Mouse (Mus musculus) frontal cortex, adult (tissue): ENCODE measurements around the gene 4933430I17Rik.
"Not testable (repeated sequence)": the region's sequence is repeated elsewhere in the genome, so short reads cannot be mapped to it uniquely, and the experiment has no call there.

Experiments used
- ATAC-seq: cut with Nextera tagmentation; 2 replicates; pipeline ENCODE4 v1.9.2; 2017; ENCODE audit warnings: mild to moderate bottlenecking, moderate library complexity, mixed read lengths; ENCODE audit not compliant: low TSS enrichment

Gene 4933430I17Rik

DNA sequence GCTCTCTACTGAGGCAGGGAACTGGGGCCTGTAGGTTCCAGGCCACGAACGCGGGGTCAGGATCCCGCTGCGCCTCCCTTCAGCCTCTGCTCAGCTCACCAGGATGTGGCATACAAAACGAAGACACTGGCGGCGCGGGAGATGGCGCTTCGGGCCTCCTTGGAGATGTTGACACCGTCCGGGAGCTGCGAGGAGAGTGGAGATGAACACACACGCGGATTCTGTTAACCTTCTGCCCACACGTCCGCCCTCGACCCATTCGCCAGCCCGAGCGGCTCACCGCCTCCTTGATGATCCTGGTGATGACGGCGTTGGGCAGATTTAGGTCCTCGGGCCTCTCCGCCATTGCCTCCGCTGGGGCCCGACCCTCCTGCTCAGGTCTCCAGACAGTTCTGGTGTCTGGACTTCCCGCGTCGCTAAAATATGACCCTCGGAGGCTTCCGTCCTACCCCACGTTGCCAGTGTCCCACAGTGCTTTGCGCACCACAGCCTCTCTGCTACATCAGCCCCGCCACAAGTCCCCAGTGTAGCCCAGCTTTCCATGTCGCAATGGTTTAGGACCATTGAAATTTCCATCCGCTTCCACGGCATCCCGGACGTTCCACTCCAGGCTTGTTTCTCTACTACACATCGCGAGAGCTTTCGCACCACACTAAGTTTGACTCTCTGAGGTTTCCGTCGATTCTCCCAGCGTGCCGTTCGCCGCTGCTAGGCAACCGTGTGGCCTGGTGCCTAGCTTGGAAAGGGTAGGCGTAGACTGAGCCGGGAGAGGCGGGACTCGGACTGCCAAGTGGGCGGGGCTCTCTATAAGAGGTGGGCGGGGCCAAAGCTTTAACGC is at the start of gene 4933430I17Rik, which contains the start of gene Pole3:
TSS of gene 4933430I17Rik (plus strand) at position 719 of the 838 bp plus-strand sequence.
TSS of gene Pole3 (minus strand) at position 418 of the 838 bp plus-strand sequence.
- ATAC-seq: peak; percentile 89

DNA sequence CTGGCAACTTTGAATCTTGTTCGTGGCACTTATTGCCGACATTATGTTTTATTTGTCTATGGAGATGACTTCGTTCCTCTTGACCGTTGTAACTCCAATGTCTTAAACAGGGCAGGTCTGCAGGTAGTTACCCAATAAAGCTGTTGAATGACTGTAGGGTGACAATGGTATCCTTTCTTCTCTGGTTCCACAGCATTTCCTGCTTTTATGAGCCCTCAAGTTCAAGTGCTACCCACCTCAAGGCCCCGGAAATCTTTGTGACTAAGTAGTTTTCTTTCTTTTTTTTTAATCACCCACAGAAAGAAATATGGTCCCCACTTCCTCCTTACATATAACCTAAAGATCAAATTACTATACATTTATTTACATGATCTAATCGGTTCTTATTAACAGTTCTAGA is 49.4 kb upstream of the 4933430I17Rik start:
- ATAC-seq: no peak

DNA sequence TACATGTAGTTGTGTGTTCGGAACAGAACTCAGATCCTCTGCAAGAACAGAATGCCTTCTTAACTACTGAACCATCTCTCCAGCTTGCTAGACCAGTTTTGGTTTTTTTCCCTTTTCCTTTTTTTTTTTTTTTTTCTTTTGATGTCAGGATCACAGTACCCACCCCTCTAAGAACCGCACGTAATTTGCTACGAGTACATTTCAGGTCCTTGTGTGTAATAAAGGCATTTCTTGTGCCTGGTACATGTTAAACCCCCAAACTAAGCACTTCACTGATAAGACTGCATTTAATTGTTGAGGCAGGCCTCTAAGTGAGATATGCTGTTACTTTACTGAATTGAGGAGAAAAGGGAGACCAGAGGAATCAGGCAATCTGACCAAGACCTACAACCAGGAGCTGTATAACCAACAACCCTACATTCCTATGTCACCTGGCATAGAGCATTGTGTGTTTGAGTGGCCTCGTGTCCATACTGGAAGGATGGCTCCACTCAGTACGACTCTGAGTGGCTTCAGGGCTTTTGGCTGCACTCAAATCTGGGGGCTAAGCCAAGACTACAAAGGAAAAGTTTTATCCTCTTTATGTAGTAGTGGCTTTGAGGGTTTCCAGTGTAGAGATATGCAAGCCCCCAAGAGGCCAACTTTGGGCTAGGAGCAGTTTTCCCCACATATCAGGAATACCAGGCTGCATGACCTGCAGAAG is 47.5 kb upstream of the 4933430I17Rik start:
- ATAC-seq: no peak

DNA sequence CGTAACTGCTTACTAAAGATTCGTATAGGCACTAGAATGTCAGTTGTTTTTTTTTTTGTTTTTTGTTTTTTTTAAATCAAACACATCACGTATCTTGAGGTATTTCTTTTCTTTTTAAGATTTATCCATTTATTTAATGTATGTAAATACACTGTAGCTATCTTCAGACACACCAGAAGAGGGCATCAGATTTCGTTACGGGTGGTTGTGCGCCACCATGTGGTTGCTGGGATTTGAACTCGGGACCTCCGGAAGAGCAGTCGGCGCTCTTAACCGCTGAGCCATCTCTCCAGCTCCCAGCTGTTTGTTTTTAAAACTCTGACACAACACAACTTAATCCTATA is 45.6 kb upstream of the 4933430I17Rik start:
- ATAC-seq: not testable (repeated sequence)

DNA sequence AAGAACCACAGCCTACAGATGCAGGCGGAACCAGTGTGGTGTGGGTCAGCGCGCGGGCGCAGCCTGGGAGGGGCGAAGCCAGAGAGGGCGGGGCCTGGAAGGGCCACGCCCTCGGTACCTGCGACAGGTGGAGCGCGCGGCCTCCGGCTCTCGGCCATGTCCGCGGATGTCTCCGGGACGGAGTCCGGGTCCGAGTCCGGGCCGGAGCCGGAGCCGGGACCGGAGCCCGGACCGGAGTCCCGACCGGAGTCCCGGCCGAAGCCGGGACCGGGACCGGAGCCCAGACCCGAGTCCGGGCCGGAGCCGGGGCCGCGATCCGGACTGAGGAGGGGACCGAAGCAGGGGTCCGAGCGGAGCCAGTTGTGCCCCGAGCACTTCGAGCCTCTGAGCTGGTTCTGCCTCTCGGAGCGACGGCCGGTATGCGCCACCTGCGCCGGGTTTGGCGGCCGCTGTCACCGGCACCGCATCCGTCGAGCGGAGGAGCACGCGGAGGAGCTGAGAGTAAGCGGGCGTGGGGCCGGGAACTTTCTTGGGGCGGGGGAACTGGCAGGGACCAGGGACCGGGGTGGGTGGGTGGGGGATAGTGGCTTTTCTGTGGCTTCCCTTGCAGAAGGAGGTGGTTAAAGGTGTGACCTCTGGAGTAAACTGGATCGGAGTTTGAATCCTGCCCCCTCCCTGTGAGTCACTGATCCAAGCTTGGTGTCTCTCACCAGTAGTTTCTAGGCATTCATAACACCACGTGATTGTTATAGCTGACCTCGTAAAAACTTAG is 45.0 kb upstream of the 4933430I17Rik start, which contains the start of gene Bspry:
TSS of gene Bspry (plus strand) at position 117 of the 772 bp plus-strand sequence.
- peak; percentile 69 for ATAC-seq

DNA sequence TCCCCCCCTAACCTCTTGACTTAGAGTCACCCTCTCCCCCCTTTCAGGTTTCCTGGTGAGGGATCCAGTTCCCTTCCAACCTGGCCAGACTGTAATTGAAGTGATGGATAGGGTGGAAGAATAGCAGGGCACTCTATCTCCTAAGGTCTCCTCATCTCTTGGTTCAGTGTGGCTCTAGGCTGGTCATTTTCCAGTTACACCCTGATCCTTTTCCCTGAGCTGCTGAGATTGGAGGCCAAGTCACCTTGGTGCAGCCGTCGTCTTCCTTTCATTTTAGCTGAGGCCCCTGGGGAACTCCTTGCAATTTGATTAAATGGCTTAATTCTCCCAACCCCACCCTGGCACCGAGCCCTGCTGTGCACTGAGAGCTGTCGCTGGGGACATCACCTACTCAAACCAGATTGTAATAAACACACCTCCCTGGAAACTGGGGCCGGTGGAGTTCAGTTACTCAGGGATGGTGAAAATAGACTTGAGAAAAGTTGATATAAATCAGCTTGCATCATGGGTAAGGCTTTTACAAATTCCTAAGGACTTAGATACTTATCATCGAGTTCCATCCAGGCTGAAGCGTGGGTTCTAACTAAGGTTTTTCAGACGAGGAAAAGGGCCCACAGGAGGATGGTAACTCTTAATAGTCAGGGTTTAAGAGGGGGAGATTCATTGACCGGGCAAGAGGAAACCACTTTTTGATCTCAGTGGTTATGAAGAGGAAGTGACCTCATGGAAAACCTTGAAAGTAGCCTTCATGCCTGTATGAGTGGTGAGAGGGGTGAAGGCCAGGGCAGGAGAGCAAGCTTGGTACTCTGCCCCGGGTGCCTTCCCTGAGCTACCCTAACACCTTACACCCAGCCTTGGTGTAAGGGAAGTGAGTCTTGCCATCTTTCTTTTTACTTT is 44.2 kb upstream of the 4933430I17Rik start:
- 0 out of 2 replicates have a peak, but pooled peaks have one; percentile 25 for ATAC-seq

DNA sequence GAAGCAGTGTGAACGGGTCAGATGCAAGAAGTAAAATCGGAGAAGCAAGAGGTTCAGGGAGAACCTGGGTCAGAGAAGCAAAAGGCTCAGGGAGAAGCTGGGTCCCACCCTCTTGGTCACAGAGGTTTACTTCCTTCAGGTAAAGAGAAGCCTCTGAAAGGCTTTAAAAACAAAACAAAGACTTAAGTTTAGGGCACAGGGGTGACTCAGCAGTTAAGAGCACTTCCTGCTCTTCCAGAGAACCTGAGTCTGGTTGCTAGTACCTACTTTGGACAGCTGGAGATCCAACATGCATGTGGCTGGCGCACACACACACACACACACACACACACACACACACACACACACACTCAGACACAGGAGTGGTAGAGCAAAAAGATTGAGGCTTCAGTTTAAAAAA is 40.2 kb upstream of the 4933430I17Rik start:
- ATAC-seq: no peak

DNA sequence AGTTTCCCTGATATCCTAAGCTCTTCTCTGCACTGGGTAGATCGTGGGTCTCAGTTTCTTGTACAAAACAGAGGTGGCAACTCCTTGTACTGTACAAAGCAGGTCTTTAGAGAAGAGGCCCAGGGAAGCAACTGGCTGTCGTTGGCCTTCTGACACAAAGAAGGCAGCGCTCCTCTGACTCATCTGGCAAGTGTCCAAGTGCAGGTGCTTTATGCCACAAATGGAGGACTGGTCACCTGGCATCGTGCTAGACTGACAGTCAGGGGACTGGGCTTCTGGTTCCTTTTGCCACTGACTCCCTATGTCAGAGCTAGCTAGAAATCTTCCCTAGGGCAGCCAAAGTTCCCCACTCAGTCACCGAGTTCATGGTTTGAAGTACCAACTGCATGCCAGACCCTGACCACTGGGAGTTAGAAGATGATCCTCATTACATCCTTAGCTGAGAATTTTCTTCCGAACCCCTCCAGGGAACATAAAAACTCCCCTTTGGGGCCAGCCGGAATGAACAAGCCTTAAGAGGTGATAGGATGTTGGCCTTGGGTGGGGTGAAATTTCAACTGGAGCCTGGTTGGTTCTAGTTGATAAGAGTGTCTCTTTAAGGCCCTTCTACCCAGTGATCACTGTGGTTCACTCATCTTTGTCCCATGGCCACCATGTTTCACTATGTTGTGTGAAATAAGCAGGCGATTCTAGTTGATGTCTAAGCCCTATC is 39.6 kb upstream of the 4933430I17Rik start:
- no peak for ATAC-seq

DNA sequence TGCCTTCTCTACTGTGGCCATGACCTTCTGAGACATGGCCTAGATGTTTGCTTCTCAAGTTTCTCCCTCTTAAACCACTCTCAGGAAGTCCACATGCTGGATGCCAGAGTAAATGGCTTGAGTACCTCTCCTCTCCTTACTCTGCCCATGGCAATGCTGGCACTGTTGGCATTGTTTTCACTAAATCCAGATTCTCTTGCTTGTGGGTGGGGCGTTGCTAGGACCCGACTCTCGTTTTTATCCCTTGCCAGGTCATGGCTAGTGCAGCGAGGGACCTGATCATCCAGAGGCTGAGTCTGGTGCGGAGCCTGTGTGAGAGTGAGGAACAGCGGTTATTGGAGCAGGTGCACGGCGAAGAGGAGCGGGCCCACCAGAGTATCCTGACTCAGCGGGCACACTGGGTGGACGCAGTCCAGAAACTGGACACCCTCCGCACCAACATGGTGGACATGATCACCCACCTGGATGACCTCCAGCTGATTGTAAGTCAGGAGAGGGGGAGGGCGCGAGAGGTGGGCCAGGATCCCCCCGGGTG is 38.9 kb upstream of the 4933430I17Rik start:
- ATAC-seq: no peak

DNA sequence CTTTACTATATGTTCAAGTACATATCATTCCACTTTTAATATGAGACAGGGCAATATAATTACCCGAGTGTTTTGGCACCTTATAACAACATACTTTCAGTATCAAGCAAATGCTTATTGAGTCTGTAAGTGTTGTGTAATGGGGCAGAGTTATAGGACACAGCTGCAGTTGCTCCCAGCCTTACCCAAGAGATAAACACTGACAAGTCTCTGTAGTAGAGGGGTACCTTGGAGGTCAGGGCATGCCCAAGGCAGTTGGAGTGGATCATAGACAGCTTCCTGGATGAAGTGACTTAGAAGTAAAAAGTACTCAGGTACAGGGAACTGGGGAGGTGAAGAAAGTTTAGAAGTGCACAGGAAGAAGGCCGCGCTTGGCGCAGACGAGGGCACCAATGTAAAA is 38.0 kb upstream of the 4933430I17Rik start:
- no peak for ATAC-seq

DNA sequence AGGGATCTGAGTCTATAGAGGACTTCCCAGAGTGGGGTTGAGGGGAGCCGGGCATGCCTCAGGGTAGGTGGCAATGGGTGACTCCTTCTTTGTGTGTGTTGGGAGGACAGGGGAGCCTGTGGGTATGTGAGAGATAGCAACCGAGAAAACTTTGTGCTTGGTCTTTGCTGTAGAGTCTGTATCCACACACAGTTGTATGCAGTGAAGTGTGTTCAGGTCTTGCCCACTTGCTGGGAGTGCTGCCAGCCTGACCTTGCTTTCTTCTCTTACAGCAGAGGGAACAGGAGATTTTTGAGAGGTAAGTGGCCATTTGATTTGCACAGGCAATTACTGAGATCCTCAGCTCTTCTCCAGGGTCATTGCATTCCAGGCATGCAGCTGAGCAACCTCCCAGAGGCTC is 37.3 kb upstream of the 4933430I17Rik start:
- no peak for ATAC-seq

DNA sequence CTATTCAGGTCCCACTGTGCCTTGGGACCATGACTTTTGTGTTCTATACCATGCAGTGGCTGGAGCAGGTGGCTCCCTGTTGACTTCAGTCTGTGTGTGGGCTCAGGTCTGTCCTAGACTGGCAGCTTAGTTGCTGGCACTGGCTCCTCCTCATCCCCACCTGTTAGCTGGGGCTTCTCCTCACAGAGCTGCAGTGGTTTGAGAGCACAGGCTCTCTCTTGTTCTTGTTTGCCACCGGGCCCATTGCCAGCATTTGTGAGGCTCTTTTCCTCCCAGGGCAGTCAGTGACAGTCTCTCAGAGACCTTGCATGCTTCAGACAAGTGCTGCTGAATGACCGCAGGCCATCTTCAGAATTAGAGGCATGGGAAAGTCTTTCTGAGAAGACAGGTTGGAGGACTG is 32.5 kb upstream of the 4933430I17Rik start:
- ATAC-seq: no peak

DNA sequence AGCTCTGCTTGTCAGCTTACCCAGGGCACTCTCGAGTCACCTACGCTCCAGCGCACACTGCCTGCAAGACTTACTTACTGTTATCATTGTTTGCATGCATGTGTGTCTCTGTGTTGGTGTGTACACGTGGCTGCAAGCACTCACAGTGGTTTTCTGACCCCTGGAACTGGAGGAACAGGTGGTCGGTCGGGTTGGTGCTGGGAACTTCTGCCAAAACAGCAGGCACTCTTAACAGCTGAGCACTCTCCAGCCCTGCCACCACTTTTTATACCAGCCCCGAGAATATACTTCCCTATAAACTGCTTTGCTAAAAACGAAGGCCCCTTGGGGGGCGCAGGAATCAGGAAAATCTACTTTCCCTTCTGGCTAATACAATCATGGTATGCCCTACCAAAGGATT is 30.9 kb upstream of the 4933430I17Rik start:
- ATAC-seq: no peak

DNA sequence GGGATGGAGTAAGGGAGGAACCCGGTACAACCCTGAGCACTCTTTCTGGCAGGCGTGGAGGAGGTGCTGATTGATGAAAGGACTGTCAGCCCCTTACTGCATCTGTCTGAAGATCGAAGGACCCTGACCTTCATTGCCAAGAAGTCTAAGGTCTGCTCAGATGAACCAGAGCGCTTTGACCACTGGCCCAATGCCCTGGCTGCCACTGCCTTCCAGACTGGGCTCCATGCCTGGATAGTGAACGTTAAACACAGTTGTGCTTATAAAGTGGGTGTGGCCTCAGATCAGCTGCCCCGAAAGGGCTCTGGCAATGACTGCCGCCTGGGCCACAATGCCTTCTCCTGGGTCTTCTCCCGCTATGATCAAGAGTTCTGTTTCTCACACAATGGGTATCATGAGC is 29.2 kb upstream of the 4933430I17Rik start:
- no peak for ATAC-seq

DNA sequence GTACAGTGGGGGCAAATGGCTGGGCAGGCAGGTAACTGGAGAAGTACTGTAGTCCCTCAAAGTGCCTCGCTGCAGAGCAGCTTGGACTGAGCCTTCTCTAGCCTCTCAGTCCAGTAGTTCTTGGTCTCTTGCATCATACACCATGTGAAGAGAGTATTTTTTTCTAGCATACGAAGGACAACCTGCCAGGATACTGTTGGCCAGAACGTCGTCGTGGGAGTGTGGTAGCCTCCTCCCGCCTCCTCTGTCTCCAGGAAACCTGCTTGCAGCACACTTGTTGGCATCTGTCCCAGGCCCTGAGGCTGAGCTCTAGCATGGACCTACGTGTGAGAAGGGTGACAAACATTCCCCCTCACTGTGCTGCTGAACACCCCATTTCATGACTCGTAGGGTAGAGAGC is 28.4 kb upstream of the 4933430I17Rik start:
- ATAC-seq: peak; percentile 88

DNA sequence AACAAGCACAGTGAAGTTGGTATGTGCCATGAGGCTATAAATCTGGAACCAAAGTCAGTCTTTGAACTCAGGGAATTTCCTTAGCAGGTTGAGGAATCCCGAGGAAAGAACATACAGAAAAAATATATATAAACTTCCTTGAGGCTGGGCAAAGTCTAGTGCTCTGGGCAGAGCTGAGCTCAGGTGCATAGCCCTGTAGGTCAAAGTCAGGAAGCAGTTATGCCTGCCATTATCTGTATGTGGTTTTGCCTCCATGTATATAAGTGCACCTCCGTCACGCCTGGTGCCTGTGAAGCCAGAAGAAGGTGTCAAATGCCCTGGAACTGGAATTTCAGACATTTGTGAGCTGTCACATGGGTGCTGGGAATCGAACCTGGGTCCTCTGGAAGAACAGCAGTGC is 24.4 kb upstream of the 4933430I17Rik start:
- no peak for ATAC-seq

DNA sequence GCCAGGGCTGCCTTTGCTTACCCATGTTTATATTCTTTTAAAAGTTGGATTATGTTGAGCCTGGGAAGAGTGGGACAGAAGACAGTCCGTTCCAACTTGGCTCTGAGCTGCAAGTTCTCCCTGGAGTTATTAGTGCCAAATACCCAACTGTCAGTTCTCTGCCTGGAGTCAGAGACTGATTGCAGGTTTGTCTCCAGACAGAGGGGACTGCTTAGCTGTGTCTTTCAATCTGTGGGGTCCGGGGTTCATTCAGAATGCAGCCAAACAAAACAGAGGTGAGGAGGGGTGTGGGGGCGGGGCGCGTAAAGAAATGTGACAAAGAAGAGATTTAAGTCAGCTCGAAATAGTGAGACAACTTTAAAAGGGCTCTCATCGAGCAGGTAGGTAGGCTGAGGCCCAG is 23.6 kb upstream of the 4933430I17Rik start:
- peak; percentile 5; the same call in 1 of the 2 replicates for ATAC-seq

DNA sequence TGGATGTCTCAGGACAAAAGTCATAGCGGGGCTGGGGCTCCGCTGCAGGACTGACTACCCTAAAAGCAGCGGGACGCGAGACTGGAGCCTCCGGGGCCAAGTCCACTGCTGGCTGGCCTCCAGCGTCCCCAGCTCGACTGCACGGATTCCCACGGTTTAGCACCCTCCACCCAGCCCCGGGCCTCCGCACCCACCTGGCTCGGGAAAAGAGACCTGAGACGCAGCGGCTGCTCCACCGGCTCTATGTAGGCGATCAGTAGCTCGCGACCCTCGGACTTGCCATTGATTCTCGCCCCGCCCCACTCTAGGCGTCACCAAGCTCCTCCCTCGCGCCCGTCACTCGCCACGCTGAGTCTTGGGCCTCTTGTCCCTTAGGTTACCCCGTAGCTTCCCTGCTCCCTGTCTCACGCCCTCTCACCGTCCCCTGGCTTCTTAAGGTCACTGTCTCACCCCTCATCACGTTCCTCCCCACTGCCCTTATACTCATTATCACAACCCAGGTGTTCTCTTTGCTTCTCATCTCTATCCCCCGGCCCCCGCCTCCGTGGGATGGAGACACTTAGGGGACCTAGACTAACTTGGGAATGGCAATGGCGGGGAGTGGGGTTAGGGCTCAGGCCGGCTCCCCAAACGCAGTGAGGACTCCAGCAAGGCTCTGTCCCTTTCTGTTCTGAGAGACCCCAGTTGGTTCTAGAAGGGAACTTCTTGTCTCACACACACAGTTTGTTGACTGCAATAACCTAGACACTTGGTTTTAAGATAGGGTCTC is 23.0 kb upstream of the 4933430I17Rik start:
- ATAC-seq: peak; percentile 96

DNA sequence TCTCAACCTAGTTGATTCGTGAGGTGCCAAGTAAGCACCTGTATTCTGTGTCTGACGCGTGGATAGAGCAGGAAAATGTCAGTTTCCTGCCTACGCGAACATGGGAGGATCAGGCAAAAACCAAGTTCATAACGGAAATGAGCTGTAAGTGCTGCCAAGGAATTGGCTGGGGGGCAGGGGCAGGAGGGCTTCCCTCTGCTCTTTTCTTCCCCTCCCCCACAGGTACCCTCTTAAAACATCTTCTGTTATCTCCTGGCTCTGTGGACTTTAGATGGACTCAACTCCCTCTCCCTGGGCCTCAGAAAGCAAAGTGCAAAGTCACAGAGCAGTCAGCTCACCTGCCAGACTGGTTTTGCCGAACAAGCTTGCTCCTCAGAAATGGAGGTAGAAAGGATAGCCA is 22.2 kb upstream of the 4933430I17Rik start:
- no peak for ATAC-seq
